Mouse (Mus musculus): ENCODE data around the gene Taf1c. TPM values are rescaled to one million over a fixed set of nuclear protein-coding genes. Genes with fewer than 3 reads are reported as not detected.

Taf1c gene
- total RNA-seq, 1 experiment from 2014 or later = 7.8 TPM

Other genes with a start within 250 kb of the Taf1c start
- 8.1 and 12.0 TPM in 2 replicates for gene Mlycd, start 210.3 kb downstream of the Taf1c start, total RNA-seq (2017)
- not detected in 2 replicates for gene Osgin1, start 171.1 kb downstream of the Taf1c start, total RNA-seq (2017)
- not detected in 2 replicates for gene Necab2, start 158.5 kb downstream of the Taf1c start, total RNA-seq (2017)
- gene Slc38a8, start 103.5 kb downstream of the Taf1c start, total RNA-seq (2017) = not detected in 2 replicates
- 43.7 and 50.4 TPM in 2 replicates for gene Mbtps1, start 46.5 kb downstream of the Taf1c start, total RNA-seq (2017)
- 26.2 and 31.1 TPM in 2 replicates for gene Hsdl1, start 30.0 kb downstream of the Taf1c start, total RNA-seq (2017)
- gene Dnaaf1, start 30.0 kb downstream of the Taf1c start, total RNA-seq (2017) = not detected in 2 replicates
- gene Adad2, start 7.5 kb upstream of the Taf1c start, total RNA-seq (2017) = not detected in 2 replicates
- gene Kcng4, start 30.5 kb upstream of the Taf1c start, total RNA-seq (2017) = not detected in 2 replicates
- not detected in 2 replicates for gene Wfdc1, start 61.1 kb upstream of the Taf1c start, total RNA-seq (2017)
- not detected in 2 replicates for gene Atp2c2, start 94.8 kb upstream of the Taf1c start, total RNA-seq (2017)
- 3.6 and 12.1 TPM in 2 replicates for gene Tldc1, start 173.2 kb upstream of the Taf1c start, total RNA-seq (2017)
- 79.3 and 132 TPM in 2 replicates for gene Cotl1, start 235.3 kb upstream of the Taf1c start, total RNA-seq (2017)

All from common myeloid progenitor, adult 5-6 weeks (primary cell).